Mouse (Mus musculus) lung, adult 18-20 months (tissue): ENCODE measurements around the gene Tob1.

Experiments
- DNase-seq, 2 experiments: peaks; one replicate each; pipeline ENCODE4 v3.0.0; 2022; ENCODE audit warnings: mixed read lengths in 2 of 2

The Tob1 gene

DNA sequence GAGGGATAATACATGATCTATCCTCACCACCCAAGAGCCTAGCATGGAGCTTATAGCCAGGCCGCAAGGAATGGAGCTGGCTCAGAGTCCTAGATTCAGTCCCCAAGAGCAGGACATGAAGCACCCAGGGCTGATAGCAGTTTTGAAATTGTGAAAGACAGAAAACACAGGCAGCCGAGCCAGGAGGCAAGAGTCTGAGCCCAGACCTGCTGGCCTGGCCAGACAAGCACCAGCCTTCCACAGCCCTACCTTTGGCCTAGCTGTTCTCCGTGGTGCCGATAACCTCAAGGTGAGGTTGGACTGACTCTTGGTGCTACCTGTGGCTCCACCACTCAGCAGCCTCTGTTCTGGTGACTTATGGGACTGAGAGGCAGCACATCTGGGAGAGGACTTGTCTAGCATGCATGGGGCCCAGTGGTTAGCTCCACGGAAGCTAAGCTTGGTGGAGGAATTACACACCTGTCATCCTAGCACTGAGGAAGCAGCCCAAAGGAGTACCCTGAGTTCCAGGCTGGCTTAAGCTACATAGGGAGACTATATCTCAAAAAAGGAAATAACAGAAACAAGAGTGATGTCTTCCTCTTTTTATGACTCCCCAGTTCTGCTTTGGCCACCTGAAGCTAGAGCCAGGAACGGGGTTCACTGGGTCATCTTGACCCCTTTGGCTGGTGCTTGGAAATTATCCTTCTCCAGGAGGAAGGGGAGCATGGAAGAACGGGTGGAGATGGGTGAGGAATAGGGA, 12.7 kb upstream of the Tob1 start:
- no peak for DNase-seq

DNA sequence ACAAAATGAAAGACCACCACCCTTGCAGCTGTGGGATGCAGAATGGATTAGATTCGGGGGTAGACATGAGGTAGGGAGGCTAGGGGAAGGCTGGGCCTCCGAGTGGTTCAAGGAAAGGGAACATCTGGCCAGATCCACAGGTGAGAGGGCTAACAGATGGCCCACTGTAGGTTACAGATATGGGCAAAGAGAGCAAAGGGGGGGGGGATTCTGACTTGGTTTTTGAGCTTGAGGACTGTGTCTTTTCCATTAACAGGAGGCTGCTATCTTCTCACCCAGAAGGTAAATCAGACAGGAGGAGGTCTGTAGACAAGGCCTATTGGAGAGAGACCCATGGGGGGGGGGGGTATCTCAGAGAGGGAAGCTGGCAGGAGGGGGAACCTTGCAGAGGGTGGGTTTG, 11.5 kb upstream of the Tob1 start:
- DNase-seq, result no peak

DNA sequence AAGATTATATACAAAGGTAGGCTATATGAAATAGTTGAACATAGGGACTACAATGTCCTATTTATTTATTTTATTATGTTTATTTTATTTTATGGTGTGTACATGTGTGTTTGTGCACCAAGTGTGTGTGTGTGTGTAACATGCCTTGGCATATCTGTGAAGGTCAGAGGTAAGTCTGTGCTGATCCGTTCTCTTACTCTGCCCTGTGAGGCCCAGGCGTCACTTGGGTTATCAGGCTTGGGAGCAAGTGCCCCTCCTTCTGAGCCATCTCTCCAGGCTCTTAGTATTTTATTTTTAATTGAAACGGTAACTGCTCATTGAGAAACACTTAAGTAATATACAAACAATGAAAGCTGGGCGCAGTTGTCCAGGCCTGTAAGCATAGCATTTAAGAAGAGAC, 10.8 kb upstream of the Tob1 start:
- DNase-seq, result no peak

DNA sequence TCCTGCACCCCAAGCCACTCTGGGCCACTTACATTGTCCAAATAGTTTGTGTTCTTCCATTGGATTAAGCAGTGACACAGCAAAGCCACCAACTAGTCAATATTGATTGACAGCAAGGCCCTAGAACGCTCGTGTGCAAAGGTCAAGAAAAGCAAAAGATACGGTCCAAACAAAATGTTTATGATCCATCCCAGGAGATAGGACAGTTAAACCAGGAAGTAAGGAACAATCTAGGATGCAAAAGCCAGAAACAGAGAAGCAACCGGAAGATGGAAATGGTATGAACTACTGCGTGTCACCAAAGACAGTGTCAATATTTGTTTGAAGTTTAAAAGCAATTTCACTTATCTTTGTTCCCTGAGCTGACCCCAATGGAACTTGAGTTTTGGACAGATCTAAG, 9.1 kb upstream of the Tob1 start:
- DNase-seq, result no peak

DNA sequence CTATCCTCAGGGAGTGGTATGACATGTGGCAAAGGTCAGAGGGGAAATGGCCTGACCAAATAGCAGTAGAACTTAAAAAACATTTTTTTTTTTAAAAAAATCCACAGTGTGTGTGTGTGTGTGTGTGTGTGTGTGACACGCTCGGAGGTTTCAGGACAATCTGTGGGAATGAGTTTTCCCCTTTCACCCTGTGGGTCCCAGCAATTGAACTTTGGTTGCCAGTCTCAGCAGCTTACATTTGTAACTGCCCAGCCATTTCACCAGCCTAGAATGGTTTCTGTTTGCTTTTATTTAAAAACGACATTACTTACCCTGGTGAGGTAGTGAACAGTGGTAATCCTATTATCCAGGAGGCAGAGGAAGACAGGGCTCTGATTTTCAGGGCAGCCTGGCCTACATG, 8.2 kb upstream of the Tob1 start:
- DNase-seq, result no peak

DNA sequence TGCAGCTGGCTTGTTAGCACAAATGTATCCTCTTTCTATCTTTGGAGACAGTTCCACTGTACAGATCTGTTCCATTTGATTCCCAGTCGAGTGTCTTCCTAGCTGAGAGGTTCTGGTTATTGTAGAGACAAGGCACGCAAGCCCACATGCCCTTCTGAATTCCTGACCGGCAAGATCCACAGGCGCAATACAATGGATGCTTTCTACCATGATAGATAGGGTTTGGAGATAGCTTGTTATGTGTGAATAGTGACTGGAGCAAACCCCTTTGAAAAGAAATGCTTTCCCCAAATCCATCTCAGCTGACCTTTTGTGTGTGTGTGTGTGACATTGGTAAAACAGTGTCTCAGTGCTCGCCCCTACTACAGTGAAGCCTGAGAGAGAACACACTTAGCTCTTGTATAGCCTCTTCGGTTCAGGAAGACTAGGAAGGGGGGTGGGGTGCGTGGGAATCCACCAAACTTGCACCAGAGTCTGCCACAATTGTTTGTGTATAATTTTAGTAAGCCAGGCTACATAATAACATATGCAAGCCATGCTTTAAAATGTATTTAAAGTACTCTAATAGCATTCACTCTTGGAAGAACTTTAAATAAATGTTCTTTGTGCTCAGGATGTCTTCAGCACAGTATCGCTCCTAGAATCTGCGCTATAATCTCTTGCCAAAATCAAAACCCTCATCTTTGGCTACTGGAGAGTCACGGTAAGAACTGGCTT, 4.7 kb upstream of the Tob1 start:
- no peak for DNase-seq

DNA sequence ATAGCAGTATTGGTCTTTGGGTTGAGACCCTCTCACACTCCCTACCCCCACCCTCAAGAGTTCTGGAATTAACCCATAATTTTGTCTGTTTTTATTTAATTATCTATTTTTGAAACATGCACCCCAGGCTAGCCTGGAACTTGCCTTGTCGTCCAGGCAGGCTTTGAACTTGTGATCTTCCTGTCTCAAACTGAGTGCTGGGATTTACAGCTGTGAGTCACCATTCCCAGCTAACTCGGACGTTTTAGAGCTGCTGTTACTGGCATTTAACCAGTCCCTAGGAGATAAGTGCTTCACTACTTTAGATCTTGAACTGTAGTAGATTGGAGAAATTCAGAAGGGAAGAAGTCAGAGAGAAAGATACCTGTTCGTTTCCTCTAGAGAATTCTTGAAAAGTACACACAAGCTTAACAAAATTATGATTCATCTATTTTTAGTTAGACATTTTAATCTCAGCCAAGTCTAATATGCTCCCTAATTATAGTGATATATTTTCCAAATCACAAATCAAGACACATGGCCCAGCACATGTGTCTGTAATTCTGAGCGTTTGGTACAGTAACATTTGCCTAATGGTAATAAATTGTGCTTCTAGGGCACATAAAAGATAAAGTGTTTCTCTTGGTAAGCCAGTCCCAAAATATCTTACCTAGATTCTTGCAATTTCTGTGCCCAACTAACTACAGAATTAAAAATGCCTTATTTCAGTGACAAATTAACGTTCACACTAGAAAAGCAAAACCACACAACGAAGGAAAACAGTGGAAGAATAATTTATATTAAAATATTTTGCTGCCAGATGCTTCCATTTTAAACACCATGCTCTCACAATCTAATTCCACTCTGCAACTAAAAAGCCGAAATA, 2.2 kb upstream of the Tob1 start:
- DNase-seq, result no peak

DNA sequence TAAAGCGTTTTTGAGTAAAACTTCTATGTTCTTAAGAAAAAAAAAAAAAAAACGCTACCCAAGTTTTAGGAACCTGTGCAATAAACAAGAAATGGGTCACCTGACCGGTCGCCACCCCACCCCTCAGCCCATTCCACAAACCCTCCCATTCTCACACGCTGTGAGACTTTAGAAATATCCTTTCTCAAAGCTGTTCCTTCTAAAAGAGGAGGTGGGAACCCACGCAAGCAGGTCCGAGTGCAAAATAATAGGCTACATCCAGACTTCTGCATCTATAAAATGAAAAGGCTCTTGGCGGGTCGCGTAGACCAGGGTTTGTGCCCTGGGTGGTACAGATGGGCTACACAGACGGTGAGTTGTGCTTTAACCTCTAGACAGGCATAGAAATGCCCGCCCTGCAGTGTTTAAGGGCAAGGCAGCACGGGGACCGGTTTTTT, 1.5 kb upstream of the Tob1 start:
- peak; percentile 50 to 61 for DNase-seq

DNA sequence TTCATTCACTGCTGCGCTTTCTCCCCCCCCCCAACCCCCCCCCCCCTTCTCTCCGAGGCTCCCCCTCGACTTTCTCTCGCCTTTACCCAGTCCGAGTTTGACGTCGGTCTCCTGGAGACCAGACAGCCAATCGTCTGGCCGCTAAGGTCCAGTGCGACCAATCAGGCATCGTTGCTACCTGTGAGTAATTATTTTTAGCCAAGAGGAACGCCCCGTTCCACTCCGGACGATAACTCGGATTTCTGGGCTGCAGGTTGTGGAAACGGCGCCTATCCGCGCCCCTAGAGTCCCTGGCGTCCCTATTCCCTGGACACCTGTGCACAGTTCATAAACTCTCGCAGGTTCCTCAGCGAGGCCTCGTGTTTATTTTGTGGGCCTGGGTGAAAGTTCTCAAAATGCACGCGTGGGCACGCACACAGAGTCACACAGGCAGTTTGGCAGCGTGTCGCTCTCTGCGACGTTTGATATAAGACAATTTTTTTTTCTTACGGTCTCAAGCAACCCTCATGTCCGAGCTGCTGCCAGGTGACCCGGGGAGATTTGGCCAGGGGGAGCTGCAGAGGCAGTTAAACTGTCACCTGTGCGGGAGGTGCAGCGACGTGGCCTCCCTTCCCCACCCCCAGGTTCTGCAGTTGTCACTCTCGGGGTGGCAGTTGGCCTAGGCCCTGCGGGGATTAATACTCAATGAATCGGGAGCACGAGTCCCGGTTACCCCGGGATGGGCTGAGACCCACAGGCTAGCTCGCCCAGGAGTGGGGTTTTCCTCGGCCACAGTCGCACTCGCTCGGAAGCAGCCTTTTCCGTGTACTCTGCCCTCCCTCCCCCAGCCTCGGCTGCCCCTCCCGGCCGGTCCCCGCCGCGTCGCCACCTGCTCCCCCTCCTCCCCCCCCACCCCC, 815 bp upstream of the Tob1 start:
- DNase-seq, result peak; percentile 96 to 97

DNA sequence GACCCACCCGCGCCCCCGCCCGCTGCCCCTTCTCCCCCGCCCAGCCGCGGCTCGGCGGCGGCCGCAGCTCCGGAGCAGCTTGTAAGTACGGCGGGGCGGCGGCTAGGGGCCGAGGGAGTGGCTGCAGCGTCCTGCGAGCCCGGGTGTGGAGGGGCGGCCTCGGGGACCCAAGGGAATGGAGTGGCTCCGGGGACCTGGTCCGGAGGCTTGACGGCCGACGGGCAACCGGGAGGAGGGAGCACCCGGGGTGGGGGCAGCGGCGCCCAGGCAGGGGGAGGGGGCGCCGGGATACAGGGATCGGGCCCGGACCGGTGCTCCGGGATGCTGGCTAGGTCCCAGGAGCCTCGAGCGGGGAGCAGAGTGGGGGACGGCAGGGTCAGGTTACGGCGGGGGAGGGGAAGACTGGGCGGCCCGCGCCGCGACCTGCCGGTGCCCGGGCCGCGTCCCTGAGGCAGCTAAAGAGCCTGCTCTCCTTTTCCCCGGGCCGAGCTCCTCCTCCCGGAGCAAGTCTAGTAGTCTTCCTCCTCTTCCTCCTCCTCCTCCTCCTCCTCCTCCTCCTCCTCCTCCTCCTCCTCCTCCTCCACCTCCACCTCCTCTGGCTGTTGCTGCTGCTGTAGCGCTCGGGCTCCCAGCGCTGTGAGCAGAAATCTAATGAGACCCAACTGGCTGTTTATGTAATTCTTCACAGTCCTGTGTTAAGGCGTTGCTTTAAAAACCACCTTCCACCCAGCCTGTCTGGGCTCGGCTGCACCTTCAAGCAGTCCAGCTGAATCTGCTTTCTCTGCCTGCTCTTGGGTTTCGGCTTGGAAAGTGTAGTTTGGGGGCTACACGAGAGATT, 616 bp downstream of the Tob1 start:
- peak; percentile 76 to 82 for DNase-seq

DNA sequence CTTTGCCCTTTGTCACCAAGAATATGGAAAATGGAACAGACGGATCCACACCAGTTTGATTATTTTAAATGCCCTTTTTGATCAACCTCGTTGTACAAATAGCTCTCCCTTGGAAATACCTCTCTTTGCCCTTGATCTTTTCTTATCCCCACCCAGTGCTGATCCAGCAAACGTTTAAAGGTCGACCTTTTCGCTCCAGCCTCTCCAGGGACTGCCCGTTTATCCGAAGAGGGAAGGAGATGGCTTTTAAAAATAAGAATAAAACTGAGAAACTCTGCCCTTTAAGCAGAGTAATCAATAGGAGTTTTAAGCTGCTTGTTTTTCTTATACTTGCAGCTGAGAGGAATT, 1.2 kb downstream of the Tob1 start:
- no peak for DNase-seq

DNA sequence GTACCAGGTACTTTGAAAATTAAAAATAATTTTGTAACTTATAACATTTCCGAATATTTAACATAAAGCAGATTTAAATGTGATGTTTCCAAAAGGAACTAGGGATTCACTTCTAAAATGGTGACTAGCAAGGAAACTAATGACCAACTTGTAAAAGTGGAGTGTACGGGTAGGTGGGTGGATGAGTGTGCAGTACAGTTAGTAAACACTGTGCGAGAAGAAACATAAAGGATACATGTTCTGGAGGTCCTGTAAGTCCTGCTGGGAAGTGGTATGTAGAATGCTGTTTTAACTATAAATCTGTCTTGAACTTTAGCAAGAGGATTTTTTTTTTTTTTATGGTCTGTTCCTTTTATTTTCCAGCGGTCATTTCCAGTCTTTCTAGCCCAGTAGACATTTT, 1.7 kb downstream of the Tob1 start:
- DNase-seq, result no peak

DNA sequence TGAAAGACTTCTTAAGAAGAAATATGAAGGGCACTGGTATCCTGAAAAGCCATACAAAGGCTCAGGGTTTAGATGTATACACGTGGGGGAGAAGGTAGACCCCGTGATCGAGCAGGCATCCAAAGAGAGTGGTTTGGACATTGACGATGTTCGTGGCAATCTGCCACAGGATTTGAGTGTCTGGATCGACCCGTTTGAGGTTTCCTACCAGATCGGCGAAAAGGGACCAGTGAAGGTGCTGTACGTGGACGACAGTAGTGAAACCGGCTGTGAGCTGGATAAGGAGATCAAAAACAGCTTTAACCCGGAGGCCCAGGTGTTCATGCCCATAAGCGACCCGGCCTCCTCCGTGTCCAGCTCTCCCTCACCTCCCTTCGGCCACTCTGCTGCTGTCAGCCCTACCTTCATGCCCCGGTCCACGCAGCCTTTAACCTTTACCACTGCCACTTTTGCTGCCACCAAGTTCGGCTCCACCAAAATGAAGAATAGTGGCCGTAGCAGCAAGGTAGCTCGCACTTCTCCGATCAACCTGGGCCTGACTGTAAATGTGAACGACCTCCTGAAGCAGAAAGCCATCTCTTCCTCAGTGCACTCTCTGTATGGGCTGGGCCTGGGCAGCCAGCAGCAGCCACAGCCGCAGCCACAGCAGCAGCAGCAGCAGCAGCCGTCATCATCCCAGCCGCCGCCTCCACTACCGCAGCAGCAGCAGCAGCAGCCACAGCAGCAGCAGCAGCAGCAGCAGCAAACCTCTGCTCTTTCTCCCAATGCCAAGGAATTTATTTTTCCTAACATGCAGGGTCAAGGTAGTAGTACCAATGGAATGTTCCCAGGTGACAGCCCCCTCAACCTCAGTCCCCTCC, 2.7 kb downstream of the Tob1 start:
- peak in 1 of 2 experiments; percentile 20 for DNase-seq

DNA sequence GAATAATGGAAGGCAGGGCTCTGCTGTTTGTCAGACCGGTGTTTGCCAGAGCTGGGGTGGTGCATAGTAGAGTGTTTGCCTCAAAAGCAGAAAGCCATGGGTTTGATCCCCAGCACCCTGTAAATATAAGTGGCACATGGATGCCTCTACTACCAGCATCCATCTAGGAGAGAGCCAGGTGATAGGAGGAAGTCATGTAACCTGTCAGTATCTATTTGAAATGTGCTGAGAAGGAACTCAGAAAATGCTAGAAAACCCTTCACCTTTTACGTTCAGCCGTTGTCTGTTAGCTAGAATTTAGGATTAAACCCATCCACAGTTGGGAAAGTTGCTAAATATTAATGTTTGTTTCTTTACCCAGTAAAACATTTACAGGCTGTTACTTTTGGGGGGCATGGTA, 4.3 kb downstream of the Tob1 start:
- DNase-seq, result no peak

DNA sequence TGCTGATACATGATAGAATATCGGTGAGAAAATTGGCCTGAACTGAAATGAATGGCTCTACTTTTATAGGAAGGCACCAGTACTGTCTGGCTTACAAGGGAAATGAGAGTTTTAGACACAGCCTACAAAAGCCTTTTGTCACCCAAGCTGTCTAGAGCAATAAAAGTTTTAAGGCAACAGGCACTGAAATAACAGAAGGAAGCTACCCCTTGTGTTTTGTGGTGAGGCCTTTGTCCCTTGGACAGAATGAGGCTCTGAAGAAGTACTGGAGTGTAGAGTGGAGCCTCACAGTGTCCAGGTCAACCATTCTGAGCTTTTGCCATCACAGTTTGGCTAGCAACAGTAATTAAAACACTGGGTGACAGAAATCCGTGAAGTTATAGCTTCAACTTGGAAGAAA, 5.0 kb downstream of the Tob1 start:
- DNase-seq, result no peak

DNA sequence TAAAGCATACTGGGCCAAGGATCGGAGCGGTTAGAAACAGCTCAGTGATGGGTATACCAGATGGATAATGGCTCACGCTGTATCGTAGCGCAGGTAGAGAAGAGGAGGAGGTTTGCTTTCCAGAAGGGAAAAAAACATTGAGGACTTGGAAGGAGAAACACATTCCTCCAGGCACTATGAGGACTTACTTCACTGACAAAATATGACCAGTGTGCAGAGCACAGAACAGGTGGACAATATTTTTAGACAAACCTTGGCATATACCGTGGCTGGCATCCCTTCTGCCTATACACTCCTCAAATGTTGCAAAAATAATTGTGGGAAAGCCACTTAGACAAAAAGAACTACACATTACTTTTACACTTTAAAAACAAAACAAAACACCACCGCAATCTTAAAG, 10.0 kb downstream of the Tob1 start:
- DNase-seq, result no peak

DNA sequence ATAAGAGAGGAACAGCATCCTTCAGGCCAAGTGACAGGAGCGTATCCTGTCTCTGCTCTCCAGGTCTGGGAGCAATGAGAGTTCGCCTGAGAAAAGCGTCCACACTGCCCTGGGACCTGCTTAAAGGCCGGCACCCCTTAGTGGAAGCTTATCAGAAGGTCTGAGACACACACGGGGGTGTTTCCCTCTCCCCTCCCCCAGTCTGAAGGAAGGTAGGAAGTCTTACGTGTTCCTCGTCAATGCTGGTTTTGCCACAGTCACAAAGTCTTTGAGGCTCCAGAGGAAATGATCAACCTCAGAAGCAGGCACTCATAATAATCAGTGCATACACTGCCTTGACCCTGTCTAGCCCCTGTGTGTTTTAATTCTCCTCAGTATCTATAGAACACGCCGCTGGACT, 12.3 kb downstream of the Tob1 start:
- no peak for DNase-seq

DNA sequence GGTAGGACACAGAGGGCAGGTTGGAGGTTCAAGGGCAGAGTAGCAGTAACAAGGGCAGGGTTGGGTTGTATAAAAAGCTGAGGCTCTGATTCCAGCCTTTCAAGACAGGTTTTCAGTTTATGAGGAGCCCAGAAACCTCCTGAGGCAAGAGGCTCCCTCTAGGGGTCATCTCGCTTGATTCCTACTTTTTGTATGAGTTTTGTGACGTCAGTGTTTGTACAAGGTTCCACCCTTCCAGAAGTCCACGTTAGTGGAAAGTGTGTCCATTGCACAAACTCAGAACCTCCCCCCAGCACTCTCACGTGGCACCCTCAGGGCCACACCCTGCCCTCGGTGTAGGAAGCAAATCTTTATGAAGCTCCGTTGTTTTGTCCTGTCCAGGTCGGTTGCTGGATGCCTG, 14.7 kb downstream of the Tob1 start:
- DNase-seq, result peak; percentile 83 to 92

DNA sequence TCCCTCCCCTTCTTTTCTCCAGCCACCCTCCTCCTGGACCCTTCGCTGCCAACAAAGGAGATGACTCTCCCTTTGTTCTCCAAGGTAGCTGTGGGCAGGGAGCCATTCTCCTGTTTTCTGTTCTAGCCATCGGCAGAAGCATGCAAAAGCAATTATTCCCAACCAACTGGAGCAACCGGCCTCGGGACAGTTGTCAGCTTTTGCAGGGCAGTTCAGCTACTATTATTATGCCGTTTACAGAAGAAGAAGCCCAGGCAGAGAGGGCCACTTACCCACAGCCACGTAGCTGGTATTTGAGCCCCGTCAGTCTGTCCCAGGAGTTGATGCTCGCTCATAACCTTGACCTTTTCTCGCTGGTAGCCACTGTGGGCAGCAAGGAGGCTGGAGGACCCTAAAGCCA, 17.2 kb downstream of the Tob1 start:
- DNase-seq, result no peak

DNA sequence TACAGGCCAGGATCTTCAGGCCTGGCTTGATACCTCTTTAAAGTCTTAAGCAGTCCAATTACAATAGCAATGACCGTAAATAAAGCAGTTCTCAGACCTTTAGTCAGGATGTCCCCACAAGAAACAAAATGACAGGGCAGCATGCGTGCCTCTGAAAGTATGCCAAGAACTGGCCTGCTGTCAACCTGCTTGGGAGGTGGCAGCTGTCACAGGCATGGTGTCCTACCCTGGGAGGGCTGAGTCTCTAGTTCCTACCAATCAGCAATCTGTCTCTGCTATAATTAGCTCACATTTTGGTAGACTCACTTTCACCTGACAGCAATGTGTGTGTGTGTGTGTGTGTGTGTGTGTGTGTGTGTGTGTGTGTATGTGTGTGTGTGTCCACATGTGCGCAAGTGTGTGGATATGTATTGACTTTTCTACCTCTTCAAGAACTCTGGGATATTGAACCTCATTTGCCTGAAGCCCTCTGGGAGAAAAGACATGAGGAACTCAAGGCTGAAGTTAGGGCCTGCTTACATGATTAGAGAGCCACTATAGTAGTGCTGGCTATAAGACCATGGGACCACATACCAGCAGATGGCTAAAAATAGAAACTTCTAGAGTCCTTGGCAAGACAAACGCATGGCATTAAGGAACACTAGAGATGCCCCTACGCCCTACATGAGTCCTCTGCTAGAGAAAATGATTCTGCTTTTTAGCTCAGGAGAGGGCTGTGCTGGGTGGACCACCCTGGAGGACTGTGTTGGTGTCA, 18.1 kb downstream of the Tob1 start:
- no peak for DNase-seq
